In the genomic region with DNA sequence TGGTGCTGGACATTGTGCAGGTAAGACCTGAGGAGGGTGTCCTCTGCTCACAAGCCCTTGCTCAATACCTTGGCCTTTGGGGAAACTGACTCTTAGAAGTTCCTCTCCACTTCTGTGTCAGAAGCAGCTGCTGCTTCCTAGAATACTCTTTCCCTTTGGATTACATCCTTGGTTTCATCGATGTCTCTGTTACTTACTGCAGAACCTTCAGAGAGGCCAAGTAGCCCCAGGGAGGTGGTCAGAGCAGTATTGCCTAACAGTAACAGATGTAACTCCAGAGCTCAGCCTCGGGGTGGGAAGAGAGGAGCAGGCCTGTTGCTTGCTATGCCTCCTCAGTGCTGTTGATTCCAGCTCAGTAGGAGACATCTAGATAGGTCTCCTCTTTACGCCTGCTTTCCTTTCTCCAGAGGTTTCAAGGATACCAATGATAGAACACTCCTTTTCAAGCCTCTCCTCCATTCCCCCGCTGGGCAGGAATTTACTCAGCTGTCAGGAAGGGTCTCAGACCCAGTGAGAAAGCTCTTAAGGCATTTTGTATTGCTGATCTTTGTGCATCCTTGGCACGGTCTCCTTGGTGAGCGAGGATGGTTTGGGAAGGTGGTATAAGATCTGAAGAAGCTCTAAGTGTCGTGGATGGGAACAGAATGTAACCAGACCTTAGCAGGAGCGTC, we compare ENCODE assay signal across 28 mouse cellular contexts. TPM values are rescaled to one million over a fixed set of nuclear protein-coding genes. Genes with fewer than 3 reads are reported as not detected.
A peak's percentile ranks its signal among the peaks of the same experiment; 100 is the strongest.
DNase-seq lines count a peak whose midpoint lies in the region; ATAC-seq and TF ChIP-seq lines count a peak whose summit lies in the region.
"Had no signal": no experiment of that assay in that cellular context is flagged by ENCODE, and none has a peak within 500 bp of the region (broad histone marks: within the 10 kb centered on the region; RNA-seq: fewer than 3 reads in every experiment).

No protein-coding gene starts in this region.

- no peaks in the 10 kb centered on the region for H3K27me3 ChIP-seq in heart, adult 2 months (ENCODE audit: control insufficient read depth, insufficient read depth, low read length)
- no peaks in the 10 kb centered on the region for H3K27me3 ChIP-seq in heart, embryonic 12.5 days (replicated peaks)
- no peaks in the 10 kb centered on the region for H3K27me3 ChIP-seq in E14TG2a.4 (ENCODE audit: insufficient read depth, low read length)
- H3K27me3 ChIP-seq: forebrain, embryonic 15.5 days; intestine, embryonic 15.5 days; limb, embryonic 12.5 days; lung, embryonic 15.5 days had no signal

- H3K4me1 ChIP-seq in heart, adult 2 months (ENCODE audit: control insufficient read depth, insufficient read depth, low read length) = peaks cover 13% of the 10 kb centered on the region
- H3K4me1 ChIP-seq in heart, embryonic 12.5 days (replicated peaks) = peaks cover 33% of the 10 kb centered on the region
- peaks cover 85% of the 10 kb centered on the region for H3K4me1 ChIP-seq in E14TG2a.4 (replicated peaks; ENCODE audit: low read depth, low read length)

- DNase-seq in heart, adult 2 months = no peak
- DNase-seq in layer of hippocampus, adult 2 months (ENCODE audit: low spot score in 2 of 2) = no peak
- DNase-seq in layer of hippocampus, adult 9-10 months (ENCODE audit: low spot score) = no peak
- peak; percentile 22 for DNase-seq in NIH3T3 (ENCODE audit: low read depth)
- DNase-seq in adrenal gland, adult 18-20 months (ENCODE audit: low spot score in 2 of 2) = no peak
- DNase-seq in urinary bladder, postnatal 25 days (ENCODE audit: low spot score) = no peak
- DNase-seq: adrenal gland, postnatal 14 days; B cell, adult 2 months; cerebellum, postnatal 14 days; gastrocnemius, postnatal 14 days; kidney, adult 2 months; kidney, postnatal 36 days; layer of hippocampus, postnatal 36 days; retina, postnatal 1 day; right cerebral cortex, postnatal 14 days had no signal

- WGBS in heart, adult 2 months = 72% methylated on average over 8 of the region's 8 CpGs
- WGBS in heart, embryonic 12.5 days = 76% methylated on average over 8 of the region's 8 CpGs

- H3K4me2 ChIP-seq in heart, embryonic 12.5 days = no peak overlapping the region
- H3K4me2 ChIP-seq: heart, embryonic 11.5 days; intestine, embryonic 15.5 days; limb, embryonic 12.5 days; liver, embryonic 11.5 days; lung, embryonic 15.5 days had no signal

- no peak for ATAC-seq in heart, embryonic 12.5 days (ENCODE audit: insufficient number of reproducible peaks, low FRiP score)
- ATAC-seq: forebrain, embryonic 15.5 days; intestine, embryonic 15.5 days; midbrain, embryonic 16.5 days had no signal

- no peaks in the 10 kb centered on the region for H3K79me2 ChIP-seq in heart, adult 2 months (replicated peaks; ENCODE audit: control insufficient read depth, insufficient read depth, low read length)

- intact Hi-C loops in heart, adult 2 months (cut with DNase I) = no loop called here

- TF ChIP-seq EP300 in heart, adult 2 months (IDR thresholded peaks at IDR 0.05; ENCODE audit: insufficient read depth, low read depth, low read length) = no peak

- peak overlapping the region; percentile 40; the same call in 1 of the 2 replicates for H3K27ac ChIP-seq in heart, adult 2 months
- H3K27ac ChIP-seq in heart, embryonic 12.5 days (ENCODE audit: poor library complexity, severe bottlenecking) = no peak overlapping the region
- peak overlapping the region; percentile 96; the same call in 1 of the 2 replicates for H3K27ac ChIP-seq in layer of hippocampus, adult 2 months
- H3K27ac ChIP-seq: forebrain, embryonic 10.5 days; forebrain, embryonic 15.5 days; intestine, embryonic 15.5 days; limb, embryonic 12.5 days; lung, embryonic 15.5 days had no signal

- H3K4me3 ChIP-seq in heart, adult 2 months = peak overlapping the region; percentile 8; the same call in 1 of the 2 replicates
- H3K4me3 ChIP-seq in heart, embryonic 12.5 days = no peak overlapping the region
- H3K4me3 ChIP-seq in layer of hippocampus, adult 2 months = peak overlapping the region; percentile 83
- 0 out of 2 replicates have a peak overlapping the region, but pooled peaks have one; percentile 7 for H3K4me3 ChIP-seq in E14TG2a.4 (replicated peaks; ENCODE audit: low read length)
- H3K4me3 ChIP-seq: forebrain, embryonic 10.5 days; forebrain, embryonic 15.5 days; intestine, embryonic 15.5 days; limb, embryonic 12.5 days; lung, embryonic 15.5 days; midbrain, embryonic 10.5 days; myocyte had no signal

- H3K9me3 ChIP-seq in heart, embryonic 12.5 days (replicated peaks) = no peaks in the 10 kb centered on the region
- H3K9me3 ChIP-seq in E14TG2a.4 (ENCODE audit: low read length) = no peaks in the 10 kb centered on the region
- H3K9me3 ChIP-seq: forebrain, embryonic 10.5 days; forebrain, embryonic 15.5 days; intestine, embryonic 15.5 days; limb, embryonic 12.5 days; lung, embryonic 15.5 days; midbrain, embryonic 10.5 days had no signal

- no peak for TF ChIP-seq CTCF in heart, adult 2 months (IDR thresholded peaks at IDR 0.05)
- TF ChIP-seq CTCF in layer of hippocampus, adult 2 months (conservative IDR thresholded peaks at IDR 0.05) = no peak
- TF ChIP-seq CTCF in E14TG2a.4 (conservative IDR thresholded peaks at IDR 0.05; ENCODE audit: low read length) = no peak

- TF ChIP-seq POLR2A in heart, adult 2 months (IDR thresholded peaks at IDR 0.05; ENCODE audit: insufficient read depth, low read depth, low read length) = no peak

- H3K9ac ChIP-seq in heart, adult 2 months (ENCODE audit: low read depth, low read length) = peak overlapping the region; percentile 24; the same call in 1 of the 2 replicates
- no peak overlapping the region for H3K9ac ChIP-seq in heart, embryonic 12.5 days
- H3K9ac ChIP-seq: forebrain, embryonic 15.5 days; intestine, embryonic 15.5 days; limb, embryonic 12.5 days; lung, embryonic 15.5 days had no signal

- H3K36me3 ChIP-seq in heart, adult 2 months (ENCODE audit: control insufficient read depth, insufficient read depth, low read length) = peaks cover 8% of the 10 kb centered on the region
- peaks cover 44% of the 10 kb centered on the region for H3K36me3 ChIP-seq in heart, embryonic 12.5 days
- H3K36me3 ChIP-seq in E14TG2a.4 (ENCODE audit: insufficient read depth, low read length) = peaks cover 69% of the 10 kb centered on the region
- H3K36me3 ChIP-seq: forebrain, embryonic 15.5 days; intestine, embryonic 15.5 days had no signal

RNA-seq across cellular contexts. Expression of a gene that starts 3.8 kb away (rescaled TPM):
- 10 to 100 TPM; 43.4 to 65.9 TPM for total RNA-seq in heart, adult 2 months (2021)
- polyA plus RNA-seq in heart, adult 2 months (2012; rRNA removed) = 69.5 and 84.1 TPM in 2 replicates
- polyA plus RNA-seq in heart, embryonic 12.5 days (2016; fragmentation: Nextera tagmentation; extraction: Ambion mirVana) = 7.8 and 10.2 TPM in 2 replicates
- 10 to 100 TPM; 62.6 to 62.9 TPM for total RNA-seq in layer of hippocampus, adult 2 months (2021)
- total RNA-seq in adrenal gland, adult 18-20 months (2021) = 10 to 100 TPM; 29.4 to 41.6 TPM

RNA-seq across cellular contexts. Expression of a gene that starts 33.9 kb away (rescaled TPM):
- 1 to 10 TPM; 5.8 to 7.5 TPM for total RNA-seq in heart, adult 2 months (2021)
- 5.9 and 8.3 TPM in 2 replicates for polyA plus RNA-seq in heart, adult 2 months (2012; rRNA removed)
- 1.3 and 1.7 TPM in 2 replicates for polyA plus RNA-seq in heart, embryonic 12.5 days (2016; fragmentation: Nextera tagmentation; extraction: Ambion mirVana)
- total RNA-seq in layer of hippocampus, adult 2 months (2021) = 1 to 10 TPM; 2.0 to 2.9 TPM
- 10 to 100 TPM; 12.9 to 18.0 TPM for total RNA-seq in adrenal gland, adult 18-20 months (2021)
- total RNA-seq: hematopoietic stem cell, adult 5-6 weeks had no signal

RNA-seq across cellular contexts. Expression of a gene that starts 35.9 kb away (rescaled TPM):
- total RNA-seq in heart, adult 2 months (2021) = 10 to 100 TPM; 11.2 to 11.8 TPM
- 17.4 and 28.6 TPM in 2 replicates for polyA plus RNA-seq in heart, adult 2 months (2012; rRNA removed)
- 12.4 and 13.2 TPM in 2 replicates for polyA plus RNA-seq in heart, embryonic 12.5 days (2016; fragmentation: Nextera tagmentation; extraction: Ambion mirVana)
- 1 to 10 TPM; 7.2 to 9.1 TPM for total RNA-seq in layer of hippocampus, adult 2 months (2021)
- total RNA-seq in adrenal gland, adult 18-20 months (2021) = 10 to 100 TPM; 14.2 to 14.5 TPM
